Mouse (Mus musculus): ENCODE measurements around the gene Prickle2. TPM values are rescaled to one million over a fixed set of nuclear protein-coding genes. Genes with fewer than 3 reads are reported as not detected.

The Prickle2 gene
- polyA plus RNA-seq, 1 experiment from 2014 or later, result 7.5 TPM

DNA sequence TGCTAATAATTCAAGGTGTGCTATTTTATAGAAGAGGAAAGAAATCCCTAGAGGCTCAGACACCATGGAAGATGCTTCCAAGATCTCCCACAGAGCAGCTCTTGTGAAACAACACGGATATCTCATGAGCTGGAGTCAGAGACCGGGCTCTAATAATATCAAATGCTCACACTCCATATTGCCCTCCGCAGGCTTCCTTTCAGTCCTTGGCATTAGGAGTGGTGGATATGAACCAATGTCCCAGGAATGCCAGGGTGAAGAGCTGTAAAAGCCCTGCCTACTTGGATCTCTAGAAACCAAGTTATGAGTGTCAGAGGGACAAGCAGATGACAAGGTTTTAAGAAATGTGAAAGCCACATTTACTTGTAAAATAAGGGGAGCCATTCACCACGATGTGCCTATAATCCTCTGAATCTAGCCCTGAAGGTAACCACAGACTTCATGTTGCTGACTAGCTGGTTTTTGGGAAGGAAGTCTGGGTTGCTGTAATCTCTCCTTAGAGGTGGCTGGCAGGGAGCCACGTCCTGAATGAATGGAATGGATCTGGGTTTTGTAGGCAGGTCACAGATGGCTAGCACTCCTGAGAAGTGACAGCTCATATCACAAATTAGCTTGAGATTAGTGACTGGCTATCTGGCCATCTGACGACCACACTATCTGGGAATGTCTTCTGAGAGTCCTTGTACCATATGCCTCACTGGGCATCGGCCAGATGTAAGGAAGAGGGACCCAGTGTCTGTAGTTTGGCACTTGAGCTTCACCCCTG is 278.4 kb downstream of the Prickle2 start:
- ATAC-seq (ENCODE audit: insufficient number of reproducible peaks, insufficient read depth, low FRiP score, low TSS enrichment), result no peak
- H3K4me2 ChIP-seq (replicated peaks), result no peak overlapping the region
- H3K36me3 ChIP-seq, result no peaks in the 10 kb centered on the region
- no peaks in the 10 kb centered on the region for H3K4me1 ChIP-seq
- no peaks in the 10 kb centered on the region for H3K9me3 ChIP-seq
- H3K27me3 ChIP-seq, result no peaks in the 10 kb centered on the region
- no peak overlapping the region for H3K27ac ChIP-seq
- 74% methylated on average over 7 of the region's 7 CpGs for WGBS
- no peak overlapping the region for H3K4me3 ChIP-seq
- H3K9ac ChIP-seq, result no peak overlapping the region

DNA sequence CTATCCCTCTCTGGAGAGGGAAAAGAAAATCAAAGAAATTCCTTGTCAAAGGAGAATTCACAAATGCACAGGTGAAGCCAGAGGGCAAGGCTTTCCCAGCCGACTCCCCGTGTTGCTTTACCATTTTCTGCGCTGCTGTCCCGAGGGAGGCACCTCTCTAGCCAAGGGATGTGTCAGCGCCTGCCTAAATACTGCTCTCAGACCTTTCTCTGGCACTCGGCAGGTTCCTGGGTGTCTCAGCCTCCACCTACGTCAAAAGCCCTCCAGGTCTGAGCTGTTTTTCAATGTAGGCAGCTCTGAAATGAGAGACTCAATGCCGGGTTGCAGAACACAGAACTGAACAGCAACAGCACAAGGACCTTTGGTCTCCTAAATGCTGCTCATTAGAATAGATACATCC is 280.1 kb downstream of the Prickle2 start:
- Histone ChIP-seq H3K4me3 (no peak overlapping the region), H3K27ac (no peak overlapping the region), H3K4me2 (replicated peaks) (no peak overlapping the region), H3K36me3 (peaks cover 5% of the 10 kb centered on the region; the same call in 1 of the 2 replicates), H3K9ac (no peak overlapping the region), H3K27me3 (no peaks in the 10 kb centered on the region), H3K4me1 (no peaks in the 10 kb centered on the region), H3K9me3 (no peaks in the 10 kb centered on the region)
- no peak for ATAC-seq (ENCODE audit: insufficient number of reproducible peaks, insufficient read depth, low FRiP score, low TSS enrichment)
- WGBS, result 74% methylated on average over 8 of the region's 8 CpGs

DNA sequence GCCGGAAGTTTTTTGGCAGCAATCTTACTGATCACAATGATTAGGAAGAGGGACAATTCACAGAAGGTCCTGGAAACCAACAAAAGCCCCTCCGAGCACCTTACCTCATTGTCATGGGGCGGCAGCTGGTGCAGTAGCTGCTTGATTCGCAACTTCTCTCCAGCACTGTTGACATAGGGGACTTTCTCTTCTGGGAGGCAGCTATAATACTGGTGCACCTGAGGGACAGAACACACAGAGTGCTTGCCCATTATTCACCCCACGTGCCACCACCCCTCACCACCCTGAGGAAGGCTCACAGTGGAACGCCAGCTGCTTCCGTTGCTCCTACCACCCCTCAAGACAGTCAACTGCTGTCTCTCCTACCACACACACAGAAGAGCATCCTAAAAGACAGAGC is 280.5 kb downstream of the Prickle2 start:
- Histone ChIP-seq H3K4me3 (no peak overlapping the region), H3K36me3 (peaks cover 6% of the 10 kb centered on the region), H3K27ac (no peak overlapping the region), H3K27me3 (no peaks in the 10 kb centered on the region), H3K9me3 (no peaks in the 10 kb centered on the region), H3K9ac (no peak overlapping the region), H3K4me1 (no peaks in the 10 kb centered on the region), H3K4me2 (replicated peaks) (no peak overlapping the region)
- WGBS, result 83% methylated on average over 7 of the region's 7 CpGs
- no peak for ATAC-seq (ENCODE audit: insufficient number of reproducible peaks, insufficient read depth, low FRiP score, low TSS enrichment)

DNA sequence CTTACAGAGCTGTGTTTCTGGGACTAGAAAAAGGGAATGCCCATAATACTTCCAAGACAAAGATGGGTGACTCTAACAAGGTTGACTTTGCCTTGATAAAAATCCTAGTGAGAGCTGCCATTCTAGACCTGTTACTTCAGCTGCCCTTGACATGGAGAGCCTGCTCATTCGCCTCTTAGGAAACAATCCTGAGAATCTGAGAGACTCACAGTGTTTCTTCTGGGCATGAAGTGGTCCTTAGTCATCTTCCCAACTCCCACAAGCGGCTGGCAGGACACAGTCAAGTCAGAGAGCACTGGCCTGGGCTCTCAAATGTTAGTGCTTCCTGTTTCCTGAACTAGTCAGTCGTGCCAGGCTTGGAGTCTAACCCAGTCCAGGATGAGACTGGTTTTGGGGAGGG is 281.0 kb downstream of the Prickle2 start:
- no peak overlapping the region for H3K9ac ChIP-seq
- no peaks in the 10 kb centered on the region for H3K4me1 ChIP-seq
- no peak overlapping the region for H3K4me2 ChIP-seq (replicated peaks)
- H3K27ac ChIP-seq, result no peak overlapping the region
- WGBS, result 57% methylated on average over 3 of the region's 3 CpGs
- H3K27me3 ChIP-seq, result no peaks in the 10 kb centered on the region
- H3K36me3 ChIP-seq, result peaks cover 11% of the 10 kb centered on the region
- H3K4me3 ChIP-seq, result no peak overlapping the region
- no peaks in the 10 kb centered on the region for H3K9me3 ChIP-seq
- no peak for ATAC-seq (ENCODE audit: insufficient number of reproducible peaks, insufficient read depth, low FRiP score, low TSS enrichment)

DNA sequence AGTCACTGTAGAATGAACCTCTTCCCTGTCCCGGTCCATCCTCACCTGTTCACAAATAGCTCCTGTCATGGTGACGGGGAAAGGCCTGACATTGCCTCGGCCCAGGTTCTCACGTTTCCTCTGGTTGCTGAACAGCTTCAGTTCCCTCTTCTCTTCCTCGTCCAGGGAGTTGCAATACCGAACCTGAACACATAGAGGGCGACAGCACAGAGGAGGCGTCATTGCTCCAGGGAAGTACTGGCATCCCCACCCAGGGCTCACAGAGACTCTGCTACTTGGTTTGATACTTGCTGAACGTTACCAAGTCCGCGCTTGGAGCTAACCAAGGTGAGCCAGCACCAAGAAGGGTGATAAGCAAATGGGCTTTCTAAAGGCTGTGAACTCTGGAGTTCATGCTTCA is 283.7 kb downstream of the Prickle2 start:
- Histone ChIP-seq H3K4me1 (no peaks in the 10 kb centered on the region), H3K27me3 (no peaks in the 10 kb centered on the region), H3K9me3 (no peaks in the 10 kb centered on the region), H3K36me3 (peaks cover 17% of the 10 kb centered on the region), H3K4me3 (no peak overlapping the region), H3K27ac (no peak overlapping the region), H3K4me2 (replicated peaks) (no peak overlapping the region), H3K9ac (no peak overlapping the region)
- no peak for ATAC-seq (ENCODE audit: insufficient number of reproducible peaks, insufficient read depth, low FRiP score, low TSS enrichment)
- WGBS, result 43% methylated on average over 11 of the region's 11 CpGs

DNA sequence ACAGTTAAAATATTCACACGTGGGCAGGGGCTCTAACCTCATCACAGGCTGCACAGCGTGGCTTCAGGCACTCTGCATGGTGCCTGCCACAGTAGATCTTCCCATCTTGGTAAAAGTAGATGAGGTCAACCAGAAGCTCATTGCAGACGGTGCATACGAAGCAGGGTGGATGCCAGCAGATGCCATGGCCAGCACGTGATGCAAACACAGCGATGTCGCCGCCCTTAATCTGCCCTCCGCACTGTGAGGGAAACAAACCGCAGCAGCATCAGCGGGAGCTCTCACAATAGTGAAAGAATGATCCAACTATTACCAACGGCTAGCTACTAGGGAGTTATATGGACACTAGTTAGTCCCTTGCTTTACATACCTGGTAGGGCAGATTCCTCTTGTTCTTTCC is 285.8 kb downstream of the Prickle2 start:
- Histone ChIP-seq H3K4me2 (replicated peaks) (no peak overlapping the region), H3K27ac (no peak overlapping the region), H3K4me3 (no peak overlapping the region), H3K27me3 (no peaks in the 10 kb centered on the region), H3K4me1 (peaks cover 2% of the 10 kb centered on the region; the same call in 1 of the 2 replicates), H3K36me3 (peaks cover 17% of the 10 kb centered on the region), H3K9ac (no peak overlapping the region), H3K9me3 (no peaks in the 10 kb centered on the region)
- 90% methylated on average over 12 of the region's 12 CpGs for WGBS
- ATAC-seq (ENCODE audit: insufficient number of reproducible peaks, insufficient read depth, low FRiP score, low TSS enrichment), result no peak

DNA sequence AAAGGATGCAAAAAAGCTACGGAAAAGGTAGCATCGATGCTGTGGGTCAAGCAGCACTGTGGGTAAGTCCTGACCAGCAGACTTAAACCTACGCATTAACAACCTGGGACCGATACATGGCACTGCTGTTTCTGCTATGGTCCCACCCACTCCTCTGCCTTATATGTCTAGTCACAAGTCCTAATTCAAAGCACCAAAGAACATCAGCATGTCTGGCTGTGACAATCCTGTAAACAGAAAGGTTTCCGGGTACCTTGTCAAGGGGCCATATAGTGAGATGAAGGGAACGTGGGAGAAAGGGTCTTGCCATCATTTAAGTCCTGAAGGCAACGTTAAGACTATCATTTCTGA is 290.6 kb downstream of the Prickle2 start:
- 0 out of 2 replicates have a peak overlapping the region, but pooled peaks have one; percentile 41 for H3K27ac ChIP-seq
- H3K9ac ChIP-seq, result no peak overlapping the region
- peaks cover 16% of the 10 kb centered on the region for H3K4me1 ChIP-seq
- no peak overlapping the region for H3K4me2 ChIP-seq (replicated peaks)
- H3K27me3 ChIP-seq, result no peaks in the 10 kb centered on the region
- no peak for ATAC-seq (ENCODE audit: insufficient number of reproducible peaks, insufficient read depth, low FRiP score, low TSS enrichment)
- peaks cover 20% of the 10 kb centered on the region for H3K36me3 ChIP-seq
- H3K4me3 ChIP-seq, result no peak overlapping the region
- H3K9me3 ChIP-seq, result no peaks in the 10 kb centered on the region
- 91% methylated on average over 7 of the region's 7 CpGs for WGBS

DNA sequence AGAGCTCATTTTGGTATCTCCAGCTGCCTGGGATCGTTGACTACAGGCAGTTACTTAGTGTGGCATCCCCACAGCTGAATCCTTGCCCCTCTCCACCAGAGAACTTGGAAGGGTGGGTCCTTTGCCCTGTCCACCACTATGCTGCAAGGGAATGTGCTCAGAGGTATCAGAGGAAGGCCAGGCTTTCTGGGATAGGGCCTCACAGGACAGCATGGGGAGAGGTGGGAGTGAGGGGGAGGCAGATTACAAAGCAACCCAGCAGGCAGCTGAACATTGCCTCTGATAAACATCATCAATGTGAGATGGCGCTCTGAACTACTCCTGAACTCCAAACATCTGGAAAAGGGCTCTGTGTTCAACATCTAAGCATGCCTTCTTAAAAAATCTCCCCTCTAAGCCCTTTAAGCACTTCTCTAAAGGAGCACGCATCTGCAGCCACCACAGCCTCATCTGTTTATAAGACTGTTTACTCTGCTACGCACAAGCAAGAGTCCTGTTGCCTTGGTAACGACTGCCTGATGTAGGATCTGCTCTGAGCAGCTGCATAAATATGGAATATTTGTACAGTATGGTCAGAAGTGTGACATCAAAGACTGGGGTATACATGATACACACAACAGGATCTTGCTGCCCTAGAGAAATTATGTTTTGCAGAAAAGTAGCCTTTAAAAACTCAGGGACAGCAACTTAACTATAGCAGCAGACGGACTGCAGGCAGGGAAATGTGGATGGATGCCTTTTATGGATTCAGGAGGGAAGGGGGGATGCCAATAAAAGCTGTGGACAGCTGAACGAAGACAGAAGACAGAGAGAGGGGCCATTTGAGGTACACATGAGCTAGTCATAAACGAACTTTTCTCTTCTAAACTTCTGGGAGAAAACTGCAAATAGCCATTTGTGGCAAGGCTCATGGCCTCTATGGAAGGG is 291.2 kb downstream of the Prickle2 start:
- Histone ChIP-seq H3K27ac (peak overlapping the region; percentile 65), H3K4me2 (replicated peaks) (no peak overlapping the region), H3K4me1 (peaks cover 16% of the 10 kb centered on the region), H3K9ac (no peak overlapping the region), H3K9me3 (no peaks in the 10 kb centered on the region), H3K36me3 (peaks cover 16% of the 10 kb centered on the region), H3K27me3 (no peaks in the 10 kb centered on the region), H3K4me3 (no peak overlapping the region)
- 52% methylated on average over 8 of the region's 8 CpGs for WGBS
- ATAC-seq (ENCODE audit: insufficient number of reproducible peaks, insufficient read depth, low FRiP score, low TSS enrichment), result peak; percentile 72; the same call in 1 of the 2 replicates

DNA sequence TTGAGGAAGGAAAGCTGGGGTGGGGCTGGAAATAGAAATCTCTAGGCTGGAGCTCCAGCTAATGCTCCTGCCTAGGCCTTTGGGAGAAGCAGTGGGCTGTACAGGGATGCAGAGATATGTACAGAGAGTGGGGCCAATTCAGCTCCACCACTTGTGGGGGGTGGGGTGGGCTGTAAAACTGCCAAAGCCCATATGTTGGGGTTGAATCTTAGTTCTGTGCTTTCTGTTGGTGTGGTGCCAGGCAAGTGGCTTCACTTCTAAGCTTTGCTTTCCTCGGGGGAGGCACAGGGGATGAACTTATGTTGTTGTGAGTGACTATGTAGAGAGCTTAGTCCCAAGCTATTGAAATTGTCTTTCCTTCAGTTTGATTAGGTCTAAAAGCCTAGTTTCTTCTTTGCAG is 292.0 kb downstream of the Prickle2 start:
- H3K4me1 ChIP-seq, result peaks cover 16% of the 10 kb centered on the region
- peak overlapping the region; percentile 65; the same call in 1 of the 2 replicates for H3K27ac ChIP-seq

DNA sequence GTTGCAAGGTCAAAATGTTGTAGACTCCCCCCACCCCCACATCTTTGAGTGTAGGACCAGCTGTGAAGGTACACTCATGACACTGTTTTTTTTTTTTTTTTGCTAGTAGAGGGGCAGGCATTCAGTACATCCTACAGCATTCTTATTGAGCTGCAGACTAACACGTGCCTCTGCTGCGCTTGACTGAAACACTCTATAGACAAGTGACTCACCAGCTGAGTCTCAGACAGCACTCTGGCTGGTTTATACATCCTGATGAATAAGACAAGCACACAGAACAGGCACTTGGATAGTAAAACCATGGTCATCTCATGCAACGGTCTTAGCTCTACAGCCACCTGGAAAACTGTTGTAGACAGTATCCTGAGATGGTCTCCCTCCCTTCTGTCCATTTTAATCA is 296.2 kb downstream of the Prickle2 start:
- Histone ChIP-seq H3K4me3 (no peak overlapping the region), H3K27me3 (no peaks in the 10 kb centered on the region), H3K4me2 (replicated peaks) (no peak overlapping the region), H3K9ac (no peak overlapping the region), H3K4me1 (peaks cover 10% of the 10 kb centered on the region), H3K36me3 (peaks cover 12% of the 10 kb centered on the region), H3K9me3 (no peaks in the 10 kb centered on the region), H3K27ac (no peak overlapping the region)
- WGBS, result 87% methylated on average over 3 of the region's 3 CpGs
- no peak for ATAC-seq (ENCODE audit: insufficient number of reproducible peaks, insufficient read depth, low FRiP score, low TSS enrichment)

More for the DNA sequence above, 292.0 kb downstream of the Prickle2 start:
- 89% methylated on average over 1 of the region's 1 CpGs for WGBS
- no peak overlapping the region for H3K4me3 ChIP-seq
- ATAC-seq (ENCODE audit: insufficient number of reproducible peaks, insufficient read depth, low FRiP score, low TSS enrichment), result no peak
- no peak overlapping the region for H3K4me2 ChIP-seq (replicated peaks)
- H3K36me3 ChIP-seq, result peaks cover 12% of the 10 kb centered on the region
- H3K9me3 ChIP-seq, result no peaks in the 10 kb centered on the region
- no peak overlapping the region for H3K9ac ChIP-seq
- no peaks in the 10 kb centered on the region for H3K27me3 ChIP-seq

DNA sequence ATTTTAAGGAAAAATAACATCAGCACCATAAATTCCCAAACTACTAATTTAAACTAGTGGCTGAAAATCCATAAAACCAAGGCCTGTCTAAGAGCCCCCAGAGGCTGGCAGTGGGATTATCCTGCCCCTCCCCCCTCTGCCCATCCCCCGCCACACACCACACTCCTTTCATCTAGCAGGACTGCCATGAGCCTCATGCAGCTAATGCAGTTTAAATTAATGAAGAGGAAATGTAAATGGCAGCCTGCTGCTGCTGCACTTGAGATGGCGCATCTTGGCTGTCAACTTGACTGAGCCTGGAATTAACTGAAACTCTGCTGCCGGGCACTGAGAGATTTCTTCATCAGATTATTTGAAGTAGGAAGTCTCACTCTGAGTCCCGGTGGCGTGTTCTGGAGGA is 298.7 kb downstream of the Prickle2 start:
- no peak overlapping the region for H3K4me3 ChIP-seq
- no peaks in the 10 kb centered on the region for H3K9me3 ChIP-seq
- 61% methylated on average over 5 of the region's 5 CpGs for WGBS
- H3K4me2 ChIP-seq (replicated peaks), result no peak overlapping the region
- no peak overlapping the region for H3K27ac ChIP-seq
- no peak for ATAC-seq (ENCODE audit: insufficient number of reproducible peaks, insufficient read depth, low FRiP score, low TSS enrichment)
- H3K4me1 ChIP-seq, result no peaks in the 10 kb centered on the region
- no peaks in the 10 kb centered on the region for H3K27me3 ChIP-seq
- peaks cover 12% of the 10 kb centered on the region for H3K36me3 ChIP-seq
- no peak overlapping the region for H3K9ac ChIP-seq

DNA sequence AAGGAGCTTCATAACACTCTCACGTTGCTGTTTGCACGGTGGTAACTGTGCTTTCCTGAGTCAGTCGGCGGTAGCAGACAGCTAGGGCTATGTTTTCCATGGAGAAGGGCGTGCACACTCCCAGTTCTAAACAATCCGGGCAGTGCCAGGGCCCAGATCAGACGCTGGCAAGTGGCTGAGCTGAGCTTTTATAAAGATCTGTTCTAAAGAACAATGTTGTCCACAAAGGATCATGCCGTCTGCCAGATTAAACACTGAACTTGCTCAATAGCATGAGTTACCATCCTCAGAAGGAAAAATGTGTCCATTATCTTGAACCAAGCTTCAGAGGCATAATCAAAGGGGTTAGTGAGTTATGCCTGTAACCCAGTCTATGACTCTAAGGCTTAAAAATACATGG is 300.4 kb downstream of the Prickle2 start:
- H3K9ac ChIP-seq, result no peak overlapping the region
- H3K4me3 ChIP-seq, result no peak overlapping the region
- no peak overlapping the region for H3K27ac ChIP-seq
- no peaks in the 10 kb centered on the region for H3K4me1 ChIP-seq
- no peaks in the 10 kb centered on the region for H3K9me3 ChIP-seq
- 76% methylated on average over 8 of the region's 8 CpGs for WGBS
- no peak for ATAC-seq (ENCODE audit: insufficient number of reproducible peaks, insufficient read depth, low FRiP score, low TSS enrichment)
- no peaks in the 10 kb centered on the region for H3K27me3 ChIP-seq
- H3K4me2 ChIP-seq (replicated peaks), result no peak overlapping the region
- H3K36me3 ChIP-seq, result peaks cover 4% of the 10 kb centered on the region
